Mouse (Mus musculus) adrenal gland, postnatal 36 days (tissue): ENCODE measurements at regions not wholly inside any gene's neighbourhood (a gene's known extent, or its start where the extent isn't known, plus 50 kb on each side); places are given as distances from the start of the nearest gene placed in this dataset.
A peak's percentile ranks its signal among the peaks of the same experiment; 100 is the strongest.

Source experiments
- DNase-seq, 2 experiments: peaks; one replicate each; pipeline ENCODE4 v3.0.0; 2021; ENCODE audit warnings: mixed read lengths in 1 of 2

DNA sequence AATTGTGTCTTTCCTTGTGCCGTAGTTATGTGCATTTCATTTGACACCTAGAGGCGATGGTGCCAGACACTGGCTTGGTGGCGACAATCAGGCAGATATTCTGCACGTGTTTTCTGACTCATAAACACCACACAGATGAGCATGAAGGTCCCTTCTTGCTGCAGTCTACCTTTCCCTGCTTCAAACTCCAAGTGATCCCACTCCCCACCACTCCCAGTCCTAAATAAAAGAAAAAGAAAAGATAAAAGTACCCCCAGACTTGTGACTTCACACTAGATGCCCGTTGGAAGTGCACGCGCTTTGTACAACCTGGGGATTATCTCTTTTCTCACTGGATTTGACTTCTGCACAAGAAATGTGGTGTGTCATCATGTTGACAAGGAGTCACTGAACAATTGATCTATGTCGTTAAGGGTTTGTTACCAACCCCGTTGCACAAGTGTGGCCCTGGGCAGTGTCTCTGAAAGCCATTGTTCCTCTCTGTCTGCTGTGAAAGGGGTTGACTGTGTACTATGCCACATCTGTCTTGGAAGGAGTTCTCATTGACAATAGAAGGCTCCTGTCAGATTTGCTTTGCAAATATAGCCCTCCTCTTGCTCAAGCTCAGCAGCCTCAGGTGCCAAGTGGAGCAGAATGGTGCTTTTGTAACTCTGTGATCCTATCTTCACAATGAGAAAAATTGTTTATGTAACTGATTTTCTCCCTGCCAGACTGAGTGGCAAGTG is 140.1 kb downstream of the Ppp4r2 start:
- no peak for DNase-seq

DNA sequence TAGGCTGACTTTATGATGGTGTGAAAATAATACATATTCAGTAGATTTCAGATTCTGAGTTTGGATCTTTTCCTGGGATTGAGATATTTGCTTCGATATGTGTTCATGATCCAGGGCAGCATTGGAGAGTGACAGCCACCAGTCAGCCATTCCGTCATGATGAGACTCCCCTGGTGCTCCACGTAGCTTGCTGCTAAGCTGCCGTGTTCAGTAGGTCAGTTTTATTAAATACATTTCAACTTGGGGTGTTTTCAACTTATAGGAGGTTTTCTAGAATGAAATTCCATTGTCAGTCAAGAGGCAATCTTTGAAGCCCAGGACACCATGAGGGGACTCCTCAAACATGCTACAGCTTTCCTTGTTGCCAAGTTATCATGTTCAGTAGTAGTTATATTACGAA is 141.3 kb downstream of the Ppp4r2 start:
- no peak for DNase-seq

DNA sequence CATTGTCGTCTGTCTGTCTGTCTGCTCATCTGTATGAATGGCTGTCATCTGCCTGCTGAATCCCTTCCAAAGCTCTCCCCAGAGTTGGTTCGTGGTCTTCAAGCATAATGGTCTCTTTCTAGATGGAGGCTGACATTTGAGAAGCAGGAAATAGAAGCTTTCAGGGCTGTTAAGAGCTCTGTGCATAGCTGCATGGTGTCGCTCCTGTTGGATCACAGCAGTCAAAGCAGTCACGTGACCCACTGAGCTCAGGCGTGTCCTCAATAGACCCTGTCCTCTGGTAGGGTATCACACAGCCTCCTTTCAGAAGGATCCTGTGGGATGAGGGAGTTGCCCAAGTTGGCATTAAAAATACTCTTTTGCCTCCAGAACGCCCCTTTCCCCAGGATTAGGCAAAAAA is 142.4 kb downstream of the Ppp4r2 start:
- DNase-seq = no peak

DNA sequence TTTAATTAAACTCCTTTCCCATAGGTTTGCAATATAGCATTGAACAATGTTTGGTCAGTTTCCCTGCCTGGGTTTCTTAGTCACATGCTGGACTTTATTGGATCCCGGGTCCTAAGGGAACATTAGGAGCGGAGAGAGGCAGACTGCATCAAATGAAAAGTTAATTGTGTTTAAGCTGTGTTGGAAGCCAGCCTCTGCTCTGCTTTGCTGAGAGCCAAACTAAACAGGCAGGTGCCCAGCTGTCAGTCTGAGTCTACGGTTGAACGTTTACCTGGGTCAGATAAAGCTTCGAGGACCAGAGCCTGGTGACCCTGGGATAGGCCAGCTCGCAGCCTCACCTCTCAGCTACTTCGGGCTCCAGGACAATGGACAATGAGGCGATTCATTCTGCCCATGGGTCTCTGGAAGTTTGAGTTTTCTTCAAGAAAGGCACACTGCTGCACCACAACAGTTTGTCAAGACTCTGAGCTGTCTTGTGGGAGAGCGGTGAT is 143.8 kb downstream of the Ppp4r2 start:
- no peak for DNase-seq

DNA sequence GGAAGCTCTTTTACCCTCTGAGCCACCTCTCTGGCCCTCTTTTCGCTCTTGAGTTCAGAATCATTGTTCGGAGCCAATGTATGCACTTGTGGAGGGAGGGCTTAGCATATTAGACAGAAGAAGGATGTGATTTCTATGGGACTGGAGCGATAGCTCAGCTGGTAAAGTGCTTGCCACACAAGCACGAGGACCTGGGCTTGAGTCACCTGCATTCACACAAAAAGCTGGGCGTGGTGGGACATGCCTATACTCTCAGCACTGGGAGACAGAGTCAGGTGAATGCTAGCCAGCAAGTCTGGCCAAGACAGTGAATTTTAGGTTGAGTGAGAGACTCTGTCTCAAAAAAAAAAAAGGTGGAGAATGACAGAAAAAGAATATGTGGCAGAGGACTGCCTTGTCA is 144.7 kb downstream of the Ppp4r2 start:
- no peak for DNase-seq

DNA sequence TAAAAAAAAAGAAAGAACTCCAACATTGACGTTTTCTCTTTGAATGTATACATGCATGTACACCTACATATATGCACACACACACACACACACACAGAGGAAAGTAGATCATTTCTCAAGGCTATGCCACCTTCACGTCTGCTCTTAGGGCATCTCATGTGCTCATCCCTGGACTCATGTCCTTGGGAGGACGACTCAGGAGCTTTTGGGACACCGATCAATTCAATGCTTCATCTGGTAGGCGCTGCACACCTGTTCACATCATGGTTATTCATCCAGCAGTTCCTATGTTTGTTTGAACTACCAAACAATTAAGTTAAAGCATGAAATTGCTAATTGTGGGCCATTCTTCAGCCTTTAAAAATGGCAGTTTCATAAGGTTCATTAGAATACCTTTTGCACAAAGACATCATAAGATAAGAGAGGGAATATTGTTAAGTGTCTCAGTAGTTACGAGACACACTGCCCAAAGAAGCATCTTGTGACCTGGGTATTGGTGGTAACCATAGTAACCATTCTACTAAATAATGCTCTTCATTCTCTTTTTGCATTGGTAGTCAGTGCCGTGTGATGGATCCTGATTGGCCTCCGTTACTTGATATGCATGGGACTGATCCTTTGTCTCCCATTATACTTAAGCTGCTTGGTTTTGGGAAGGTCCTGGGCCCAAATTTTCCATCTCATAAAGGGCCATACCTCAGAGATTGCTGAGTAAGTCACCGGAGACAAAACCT is 145.5 kb downstream of the Ppp4r2 start:
- DNase-seq = no peak

DNA sequence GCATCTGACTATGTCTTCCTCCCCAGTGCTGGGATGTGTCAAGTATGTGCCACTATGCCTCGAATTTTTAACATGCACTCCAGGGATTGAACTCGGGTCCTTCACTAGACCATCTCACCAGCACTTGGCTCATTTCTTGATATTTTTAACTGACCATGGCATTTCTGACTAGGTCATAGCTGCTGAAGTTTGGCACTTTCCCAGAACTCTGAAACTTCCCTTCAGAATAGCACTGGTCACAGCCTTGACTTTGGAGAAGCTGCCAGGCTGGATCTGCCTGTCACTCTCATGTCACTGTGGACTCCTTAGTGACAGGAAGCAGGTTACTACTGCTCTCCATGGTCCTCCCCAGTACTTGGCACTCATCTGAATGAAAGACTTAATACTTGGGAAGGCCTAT is 146.7 kb downstream of the Ppp4r2 start:
- DNase-seq = peak; percentile 34 to 42

DNA sequence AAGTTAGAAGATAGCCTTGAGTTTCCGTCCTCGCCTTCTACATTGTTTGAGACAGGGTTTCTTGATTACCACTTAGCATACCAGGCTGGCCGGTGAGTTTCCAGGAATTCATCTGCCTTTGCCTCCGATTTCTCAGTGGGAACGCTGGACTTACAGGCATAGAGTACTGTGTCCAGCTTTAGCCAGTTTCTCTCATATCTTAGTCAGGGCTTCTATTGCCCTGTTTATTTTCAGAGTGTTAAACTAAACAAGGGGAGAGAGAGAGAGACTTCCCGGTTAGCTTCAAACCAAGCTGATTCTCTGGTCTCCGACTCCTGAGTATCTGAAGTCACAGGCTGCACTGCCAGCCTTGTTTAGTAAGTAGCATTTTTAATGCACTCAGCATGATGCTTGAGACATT is 151.4 kb downstream of the Ppp4r2 start:
- DNase-seq = no peak

DNA sequence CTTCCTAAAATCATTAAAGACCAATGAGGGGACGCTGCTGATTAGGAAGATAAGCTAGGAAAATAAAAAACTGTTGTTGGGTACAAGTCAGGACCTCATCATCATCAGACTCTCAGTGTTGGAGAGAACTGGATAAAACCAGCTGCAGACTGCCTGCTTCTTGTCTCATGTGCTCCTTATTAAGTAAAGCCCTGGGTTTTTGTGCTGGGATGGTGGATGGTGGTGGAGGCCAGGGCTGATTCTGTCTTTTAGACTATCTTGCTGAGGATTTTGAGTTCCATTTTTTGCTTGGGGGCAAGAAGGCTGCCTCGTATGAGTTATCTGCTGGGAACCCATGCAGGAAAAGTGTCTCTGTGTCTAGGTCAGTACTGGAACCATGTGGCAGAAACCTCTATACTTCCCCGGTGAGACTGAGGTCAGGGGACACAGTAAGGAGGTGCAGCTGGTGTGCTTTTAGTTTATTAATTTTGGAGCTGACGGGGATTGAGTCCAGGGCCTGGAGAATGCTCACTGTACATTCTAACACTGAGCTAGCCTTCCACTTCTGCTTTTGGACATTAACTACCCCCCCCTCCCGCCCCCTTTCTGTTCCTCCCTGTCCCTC is 152.0 kb downstream of the Ppp4r2 start:
- no peak for DNase-seq

DNA sequence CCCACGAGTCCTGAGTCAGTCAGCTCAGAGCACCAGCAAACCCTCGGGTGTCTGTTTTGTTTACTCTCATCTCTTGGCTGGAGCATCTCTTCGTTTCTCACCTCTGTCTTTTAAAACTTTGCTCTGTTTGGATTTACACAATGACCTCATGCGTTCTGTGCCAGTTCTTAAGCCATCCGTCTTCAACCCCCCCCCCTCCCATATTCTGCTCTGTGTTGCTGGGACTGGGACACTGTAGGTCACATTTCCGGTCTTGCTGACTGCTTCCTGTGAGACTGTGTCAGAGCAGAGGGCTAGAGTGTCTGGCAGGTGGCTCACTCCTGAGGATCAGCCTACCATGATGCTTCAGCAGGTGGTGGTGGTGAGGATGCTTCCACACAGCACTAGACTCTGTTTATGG is 155.1 kb downstream of the Ppp4r2 start:
- DNase-seq = no peak

DNA sequence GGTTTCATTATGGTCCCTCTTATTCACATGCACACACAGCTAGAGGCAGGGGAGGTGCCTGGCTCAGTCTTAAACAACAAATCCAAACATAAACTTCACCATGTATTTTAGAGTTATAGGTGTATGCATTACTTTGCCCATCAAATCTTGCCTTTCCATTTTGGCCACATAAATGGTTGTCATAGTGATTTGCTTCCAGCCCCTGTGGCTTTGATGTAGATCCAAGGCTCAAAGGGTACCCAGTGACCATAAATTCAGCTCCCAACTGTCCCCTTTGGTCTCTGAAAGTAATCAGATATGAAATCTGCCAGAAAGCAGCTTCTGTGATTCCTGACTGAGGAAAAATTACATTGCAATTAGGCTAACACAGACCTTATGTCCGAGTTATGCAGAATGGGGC is 160.0 kb downstream of the Ppp4r2 start:
- no peak for DNase-seq

DNA sequence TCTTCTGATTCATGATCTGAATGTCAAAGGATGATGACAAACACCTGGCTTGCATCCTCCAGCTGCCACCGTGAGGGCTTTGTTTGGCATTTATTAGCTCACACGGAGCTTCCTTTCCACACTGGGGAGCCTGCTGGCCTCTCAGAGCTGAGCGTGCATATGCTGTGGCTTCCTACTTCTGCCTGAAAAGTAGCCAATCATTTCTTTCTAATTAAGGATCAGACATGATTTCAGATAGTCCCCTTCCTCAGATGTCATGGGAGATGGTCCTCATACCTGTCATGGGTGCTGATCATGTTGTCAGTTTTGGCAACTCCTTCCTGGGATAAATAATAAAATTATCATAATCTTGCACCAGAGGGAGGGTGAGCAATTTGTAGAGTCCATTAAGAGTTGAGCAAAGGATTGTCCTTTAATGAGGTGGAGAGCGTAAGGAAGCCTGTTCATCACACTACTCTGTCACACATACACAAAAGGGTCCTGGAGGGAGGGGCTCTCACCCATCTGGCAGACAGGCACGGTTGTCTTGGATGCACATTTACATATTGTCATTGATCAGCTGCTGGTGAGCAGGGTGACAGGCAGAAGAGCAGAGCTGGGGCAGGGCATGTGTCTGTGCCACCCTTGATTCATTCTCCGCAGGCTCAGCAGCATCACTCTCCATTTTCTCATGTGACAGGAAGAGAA is 162.6 kb downstream of the Ppp4r2 start:
- no peak for DNase-seq

DNA sequence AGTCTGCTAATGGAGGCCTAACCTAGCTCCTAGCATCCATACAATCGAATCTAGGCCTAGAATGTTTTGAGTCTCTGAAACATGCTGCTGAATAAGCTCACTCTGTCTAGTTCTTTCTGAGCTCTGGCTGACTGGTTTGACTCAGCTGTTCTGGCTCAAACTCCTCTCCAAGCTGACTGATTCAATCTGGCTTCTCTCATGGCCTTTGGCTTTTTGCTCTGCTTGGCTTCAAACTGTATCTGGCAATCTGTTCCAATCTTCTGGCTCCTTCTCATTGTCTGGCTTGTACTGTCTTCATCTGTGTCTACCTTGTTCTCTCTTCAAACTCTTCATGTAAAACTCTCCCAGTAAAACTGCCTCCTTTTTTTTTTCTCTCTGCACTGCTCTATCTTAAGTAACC is 164.9 kb downstream of the Ppp4r2 start:
- DNase-seq = no peak

DNA sequence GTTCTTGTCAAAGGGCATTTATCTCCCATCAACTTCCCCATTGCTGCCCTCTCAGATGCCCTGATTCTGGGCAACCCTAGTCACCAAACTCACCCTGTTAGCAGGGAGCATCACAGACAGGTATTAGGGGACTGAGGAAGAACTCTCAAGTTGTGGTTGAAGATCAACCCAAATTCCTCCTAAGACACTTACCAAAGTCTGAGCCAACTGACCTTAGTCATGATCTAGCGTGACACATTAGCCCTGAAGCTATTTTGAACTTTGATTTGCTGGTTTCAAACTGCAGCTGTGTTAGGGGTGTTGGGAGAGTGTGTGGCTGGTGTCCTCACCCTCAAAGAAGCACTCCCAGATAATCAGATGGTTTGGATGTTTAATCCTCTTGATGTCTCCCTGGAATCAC is 170.5 kb downstream of the Ppp4r2 start:
- no peak for DNase-seq

DNA sequence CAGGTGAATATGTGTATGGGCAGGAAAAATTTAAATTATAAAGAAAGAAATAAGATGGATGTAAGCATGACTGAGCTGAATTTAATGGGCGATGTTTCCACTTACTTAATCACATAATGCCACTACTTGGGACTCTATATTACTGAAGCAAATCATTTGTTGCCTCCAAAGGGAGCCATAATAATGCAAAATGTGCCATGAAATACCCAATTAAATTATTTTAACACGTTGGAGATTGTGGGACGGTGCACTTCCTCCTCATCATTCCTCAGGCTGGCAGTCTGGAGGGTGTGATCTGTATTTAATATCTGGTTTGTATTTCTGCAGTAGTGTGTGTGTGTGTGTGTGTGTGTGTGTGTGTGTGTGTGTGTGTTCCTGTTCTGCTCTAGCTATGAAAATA is 188.2 kb downstream of the Ppp4r2 start:
- no peak for DNase-seq

DNA sequence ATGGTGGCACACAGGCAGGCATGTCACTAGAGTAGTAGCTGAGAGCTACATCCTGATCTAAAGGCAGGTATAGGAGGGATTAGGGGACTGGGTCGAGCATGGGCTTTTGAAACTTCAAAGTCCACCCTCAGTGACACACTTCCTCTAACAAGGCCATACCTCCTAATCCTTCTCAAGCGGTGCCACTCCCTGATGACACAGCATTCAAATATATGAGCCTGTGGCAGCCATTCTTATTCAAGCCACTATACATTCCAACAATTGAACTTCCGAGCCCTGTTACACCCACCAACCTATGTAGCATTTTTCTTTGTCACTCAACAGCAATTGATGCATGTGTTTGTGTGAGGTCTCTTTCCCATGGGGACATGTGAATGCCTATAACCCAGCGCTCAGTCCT is 192.4 kb downstream of the Ppp4r2 start:
- DNase-seq = no peak

DNA sequence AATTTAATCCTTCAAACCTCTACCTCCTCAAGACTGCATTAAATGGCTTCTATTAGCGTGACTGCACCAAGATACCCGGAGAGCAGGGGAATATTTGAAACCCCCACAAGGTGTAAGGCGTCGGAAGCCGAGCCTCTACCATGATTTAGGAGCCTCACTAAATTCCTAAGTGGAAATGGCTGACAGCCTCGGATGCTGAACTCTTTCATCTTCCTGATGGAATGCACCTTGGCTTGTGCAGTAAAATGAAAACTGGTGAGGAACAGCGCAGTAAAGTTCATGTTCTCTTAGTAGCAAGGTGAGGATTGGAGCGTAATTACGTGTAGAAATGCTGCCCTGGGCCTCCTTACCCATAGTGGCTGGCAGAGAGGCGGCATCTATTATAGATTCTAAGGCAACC is 194.0 kb downstream of the Ppp4r2 start:
- no peak for DNase-seq

DNA sequence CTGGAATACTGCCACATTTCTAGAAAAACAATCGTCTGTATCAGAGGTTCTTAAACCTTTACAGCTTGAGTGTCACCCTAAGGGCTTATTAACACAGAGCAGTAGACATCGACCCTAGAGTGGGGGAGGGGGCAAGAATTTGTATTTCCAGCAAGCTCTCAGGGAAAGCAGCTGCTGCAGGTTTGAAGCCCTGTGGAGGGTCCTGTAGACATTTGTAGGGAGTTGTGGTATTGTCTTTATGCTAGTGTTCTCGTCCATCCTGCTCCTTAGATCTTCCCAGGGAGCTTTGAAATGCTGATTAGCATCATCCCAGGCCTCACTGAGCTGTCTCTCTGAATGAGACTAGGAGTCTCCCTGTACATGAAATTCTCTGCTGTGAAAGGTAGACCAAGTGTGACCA is 196.0 kb downstream of the Ppp4r2 start:
- DNase-seq = no peak

DNA sequence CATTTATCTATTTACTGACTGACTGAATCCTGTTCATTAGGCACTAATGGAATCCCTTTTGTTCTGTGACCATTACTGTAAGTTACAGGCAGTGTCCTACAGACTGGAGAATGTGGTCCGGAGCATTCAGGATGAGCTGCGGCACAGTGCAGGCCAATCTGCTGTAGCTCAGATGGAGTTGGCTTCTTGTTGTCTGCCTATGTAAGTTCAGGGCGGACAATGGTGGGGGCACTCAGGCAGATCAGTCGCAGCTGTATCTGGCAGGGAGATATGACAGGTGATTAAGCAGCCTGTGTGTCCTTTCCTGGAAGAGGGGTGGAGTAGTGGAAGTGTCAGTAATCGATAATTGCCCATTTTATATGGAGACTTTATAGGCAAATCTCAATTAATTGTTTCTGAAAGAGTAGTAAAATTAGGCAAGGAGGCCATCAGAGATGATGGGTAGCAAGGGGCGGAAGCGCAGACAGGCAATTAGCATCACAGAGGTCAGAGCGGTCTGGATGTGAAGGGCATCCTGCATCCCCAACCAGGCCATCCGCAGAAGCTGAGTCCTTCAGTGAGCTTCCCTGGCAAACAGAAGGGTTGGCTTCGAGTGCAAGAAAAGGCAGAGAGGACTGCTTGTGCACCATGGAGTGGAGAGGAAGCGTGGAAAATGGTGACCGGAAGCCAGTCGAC is 197.2 kb downstream of the Ppp4r2 start:
- no peak for DNase-seq

DNA sequence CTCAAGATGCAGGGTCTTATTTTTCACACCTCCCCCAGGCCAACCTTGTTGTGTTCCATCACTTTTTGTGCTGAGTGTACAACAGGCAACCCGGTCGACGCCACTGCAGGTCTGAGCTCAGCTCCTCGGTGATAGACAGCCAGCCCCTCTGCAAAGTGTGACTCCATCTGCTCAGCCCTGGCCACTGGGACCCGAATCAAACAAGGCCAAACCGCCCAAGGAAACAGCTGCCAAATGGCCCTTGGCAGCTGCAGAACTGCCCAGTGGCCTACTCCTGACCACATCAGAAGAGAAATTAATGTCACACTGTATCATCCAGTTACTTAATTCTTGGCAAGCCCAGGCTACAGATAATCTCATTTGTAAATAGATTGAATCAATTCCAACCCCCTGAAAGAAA is 213.3 kb downstream of the Ppp4r2 start:
- peak; percentile 68 to 85 for DNase-seq

DNA sequence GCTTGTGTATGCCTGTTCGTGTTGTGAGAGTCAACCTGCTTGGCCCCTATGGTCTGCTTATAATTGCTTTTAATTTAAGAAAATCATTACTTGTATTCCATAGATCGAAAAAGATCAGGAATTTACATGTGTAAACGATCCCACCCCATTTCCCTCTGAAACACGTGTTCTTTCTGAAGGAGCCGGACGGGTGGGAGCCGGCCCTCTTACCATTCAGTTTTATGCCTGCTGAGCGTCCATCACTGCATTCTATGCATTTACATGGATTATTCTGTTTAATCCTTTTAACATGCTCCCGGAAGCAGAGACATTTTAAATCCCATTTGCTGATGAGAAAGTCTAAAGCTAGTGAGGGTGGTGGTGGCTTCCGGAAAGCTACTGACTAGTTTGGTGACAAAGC is 213.8 kb downstream of the Ppp4r2 start:
- DNase-seq = no peak

DNA sequence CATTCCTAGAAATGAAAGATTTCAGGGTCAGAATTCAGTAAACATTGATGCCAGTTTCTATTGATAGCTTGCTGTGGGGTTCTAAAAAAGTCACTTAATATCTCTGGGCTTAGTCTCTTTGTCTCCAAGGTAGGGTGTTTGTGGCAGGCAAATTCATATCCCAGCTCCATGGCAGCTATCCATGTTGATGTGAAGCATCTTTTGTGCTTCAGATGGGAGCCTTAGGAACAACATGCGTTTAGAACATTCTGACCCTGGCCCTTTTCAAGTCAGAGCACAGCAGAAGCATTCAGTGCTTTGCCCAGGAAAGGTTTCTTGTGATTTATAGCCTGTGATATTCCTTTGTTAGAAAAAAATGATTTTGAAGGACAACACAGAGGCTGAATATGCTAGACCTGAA is 215.0 kb downstream of the Ppp4r2 start:
- no peak for DNase-seq
